Mouse (Mus musculus) cerebellum, adult (tissue): Measurements from ENCODE around the gene Tgfbi.

ENCODE experiments used
- ATAC-seq: cut with Nextera tagmentation; 2 replicates; pipeline ENCODE4 v1.9.2; 2017; ENCODE audit warnings: mild to moderate bottlenecking, moderate library complexity, mixed read lengths; ENCODE audit not compliant: insufficient number of reproducible peaks, low FRiP score, low TSS enrichment

Tgfbi gene

DNA sequence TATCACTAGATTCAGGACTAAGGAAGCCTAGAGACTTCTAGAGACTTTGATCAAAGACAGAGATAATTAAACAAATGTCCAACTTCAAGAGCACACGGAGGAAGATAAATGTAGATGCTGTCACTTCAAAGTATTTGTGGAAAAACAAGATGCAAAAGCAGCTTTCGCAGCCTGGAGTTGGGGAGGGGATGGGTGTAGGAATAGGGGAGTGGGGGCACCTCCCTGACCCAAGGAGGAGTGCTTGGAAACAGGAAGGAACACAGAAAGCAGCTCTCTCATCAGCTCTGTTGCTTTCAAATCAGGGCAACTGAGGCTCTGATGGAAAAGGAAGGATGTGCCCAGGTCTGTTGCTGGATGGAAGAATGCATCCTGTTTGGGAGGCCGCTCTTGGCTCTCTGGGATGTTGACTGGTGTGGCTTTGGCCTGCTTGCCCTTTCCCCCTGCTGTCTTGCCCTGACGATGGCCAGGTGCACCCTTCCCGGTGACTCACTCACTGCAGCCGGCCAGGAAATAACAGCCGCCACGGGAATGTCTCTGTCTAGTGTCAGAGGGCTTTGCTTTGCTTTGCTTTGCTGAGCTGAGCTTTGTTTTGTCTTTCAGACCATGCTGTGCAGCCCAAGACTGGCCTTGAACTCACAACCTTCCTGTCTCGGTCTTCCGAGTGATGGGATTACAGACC, 69.6 kb downstream of the Tgfbi start:
- no peak for ATAC-seq

DNA sequence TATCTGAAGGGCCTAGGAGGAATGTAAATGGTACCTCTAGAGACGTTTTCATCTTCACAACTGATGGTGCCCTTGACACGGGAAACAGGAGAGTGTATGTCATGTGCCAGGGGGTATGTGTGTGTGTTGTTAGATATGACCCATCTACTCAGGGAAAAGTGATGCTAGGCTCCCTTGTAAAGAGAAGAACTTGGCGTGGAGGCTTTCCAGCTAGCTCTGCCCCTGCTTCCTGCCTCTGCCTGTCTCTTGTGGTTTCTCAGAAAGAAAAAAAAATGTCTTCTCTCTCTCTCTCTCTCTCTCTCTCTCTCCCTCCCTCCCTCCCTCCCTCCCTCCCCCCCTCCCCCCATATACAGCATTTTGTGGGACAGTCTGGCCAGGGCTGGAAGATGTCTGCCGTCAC, 72.6 kb downstream of the Tgfbi start:
- no peak for ATAC-seq

DNA sequence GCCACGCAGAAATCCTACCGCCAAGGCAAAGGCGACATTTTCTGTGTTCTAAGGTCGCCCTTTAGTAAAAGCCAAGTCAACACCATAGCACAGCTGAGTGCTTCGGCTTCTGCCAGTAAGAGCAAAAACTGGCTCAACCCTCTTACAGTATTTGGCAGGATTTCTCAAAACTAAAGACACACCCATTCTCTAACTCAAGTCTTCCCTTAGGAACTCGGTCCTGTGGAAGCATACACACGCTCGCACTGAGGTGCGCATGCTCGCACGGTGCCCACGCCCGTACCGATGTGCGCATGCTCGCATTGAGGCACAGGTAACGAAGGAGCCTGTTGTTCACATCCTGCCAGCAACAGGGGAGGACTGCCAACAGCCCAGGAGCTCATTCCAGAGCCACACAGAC, 73.0 kb downstream of the Tgfbi start:
- ATAC-seq, result peak; percentile 94

DNA sequence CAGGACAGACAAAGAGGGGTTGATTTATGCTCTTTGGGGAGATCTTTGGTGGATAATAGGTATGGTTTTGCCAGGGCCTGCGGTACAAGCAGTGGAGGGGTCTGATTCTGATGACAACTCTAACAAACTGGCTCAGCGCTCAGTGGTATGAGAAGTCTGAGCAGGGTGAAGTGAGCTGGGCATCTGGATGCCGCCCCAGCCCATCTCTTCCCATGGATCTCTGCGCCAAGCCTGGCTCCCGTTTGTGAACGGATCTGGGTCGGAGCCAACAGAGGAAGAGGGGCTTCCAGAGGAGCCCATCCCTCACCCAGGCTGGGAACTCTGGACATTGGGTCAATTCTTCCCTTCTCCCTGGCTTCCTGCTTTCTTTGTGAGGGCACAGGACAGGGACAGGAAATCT, 74.0 kb downstream of the Tgfbi start:
- no peak for ATAC-seq
